Mouse (Mus musculus): Measurements from ENCODE around the gene Pam16.

The Pam16 gene

DNA sequence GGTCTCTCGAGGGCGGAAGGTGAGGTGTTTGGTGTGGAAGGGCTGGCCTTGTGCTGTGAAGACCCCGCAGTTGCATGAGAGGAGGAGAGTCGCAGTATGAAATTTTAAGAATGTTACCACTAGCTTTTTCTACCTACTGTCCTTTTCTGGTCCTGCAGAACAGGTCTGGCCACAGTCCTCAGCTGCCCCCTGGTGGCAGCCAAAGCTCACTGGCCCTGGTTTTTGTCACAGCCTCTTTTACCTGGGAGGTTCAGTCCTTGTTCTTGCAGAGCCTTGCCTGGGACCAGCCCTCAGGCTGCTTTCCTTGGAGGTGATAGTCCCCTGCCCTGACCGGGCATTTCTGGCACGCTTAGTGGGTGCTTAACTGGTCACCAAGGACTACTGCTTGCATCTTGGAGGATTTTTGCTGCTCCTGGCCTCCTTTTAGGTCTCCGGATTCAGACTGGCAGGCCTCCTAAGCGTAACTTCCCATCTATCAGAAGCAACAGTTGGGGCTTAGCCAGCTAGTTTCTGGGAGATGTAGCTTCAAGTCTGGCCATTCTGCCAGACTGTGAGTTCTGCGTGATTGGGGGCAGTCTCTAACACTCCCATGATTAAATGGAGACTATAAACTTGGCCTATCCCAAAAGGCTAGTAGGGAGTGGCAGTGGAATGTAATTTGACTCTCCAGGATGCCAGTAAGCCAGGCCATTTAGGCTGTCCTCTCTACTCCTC is 16.8 kb downstream of the Pam16 start:
- DNase-seq: peak; percentile 82

DNA sequence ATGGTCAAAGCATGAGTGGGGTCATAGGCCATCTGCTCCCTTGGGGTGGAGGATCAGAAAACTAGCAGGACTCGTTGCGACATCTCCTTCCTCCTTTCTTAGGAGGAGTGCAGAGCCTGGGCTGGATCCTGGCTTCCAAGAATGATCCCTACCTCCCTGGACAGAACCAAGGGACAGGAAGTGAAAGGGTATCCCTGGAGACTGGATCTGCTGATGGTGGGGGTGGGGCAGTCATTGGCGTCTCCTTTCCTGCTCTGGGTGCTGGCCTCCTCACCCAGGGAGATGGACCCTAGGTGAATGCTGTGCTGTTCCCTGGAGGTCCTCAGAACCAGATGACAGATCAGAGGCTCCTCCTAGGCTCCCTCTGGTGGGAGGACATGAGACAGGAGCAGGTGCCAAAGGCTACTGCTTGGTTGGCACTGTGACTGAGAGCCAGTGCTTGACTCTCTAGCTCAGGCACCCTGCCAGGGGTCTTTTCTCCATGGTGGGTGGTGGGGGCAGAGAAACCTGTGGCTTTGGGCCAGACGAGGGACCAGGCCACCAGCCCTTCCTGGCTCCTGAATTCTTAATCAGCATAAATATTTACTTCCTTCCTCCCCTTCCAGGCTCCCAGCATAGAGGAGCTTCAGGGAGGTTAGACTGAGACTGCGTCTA is 18.2 kb downstream of the Pam16 start:
- no peak for DNase-seq

- DNase-seq: no peak
Observed at GRCm38 (mm10) chr16:4605514-4606131, 19.2 kb downstream of the Pam16 start.

DNA sequence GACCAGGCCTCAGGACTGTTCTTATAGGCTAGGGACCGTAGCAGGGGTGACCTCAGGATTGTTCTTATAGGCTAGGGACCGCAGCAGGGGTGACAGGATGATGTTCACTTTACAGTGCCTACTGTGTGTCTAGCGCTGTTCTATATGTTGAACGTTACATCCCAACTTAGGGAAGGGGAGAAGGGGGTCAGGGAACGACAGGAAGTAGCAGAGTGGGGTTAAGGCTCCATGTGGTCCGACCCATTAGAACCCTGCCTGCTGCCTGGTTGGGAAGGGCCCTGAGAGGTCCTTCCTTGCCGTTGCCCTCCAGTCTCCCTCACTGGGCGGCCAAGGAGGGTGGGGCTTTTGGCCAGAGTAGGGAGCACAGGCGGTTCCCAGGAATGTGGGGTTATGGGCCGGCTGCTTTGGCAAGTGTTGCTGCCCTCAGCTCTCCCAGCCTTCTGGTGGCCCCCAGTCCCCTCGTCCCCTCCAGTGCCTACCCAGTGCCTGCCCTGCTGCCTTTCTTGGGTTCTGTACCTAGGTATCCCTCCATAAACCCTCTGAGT is 20.4 kb downstream of the Pam16 start:
- no peak for DNase-seq

- no peak for DNase-seq
Observed at GRCm38 (mm10) chr16:4603453-4603837, 21.3 kb downstream of the Pam16 start.

- DNase-seq: no peak
Observed at GRCm38 (mm10) chr16:4602766-4603452, 21.9 kb downstream of the Pam16 start.

DNA sequence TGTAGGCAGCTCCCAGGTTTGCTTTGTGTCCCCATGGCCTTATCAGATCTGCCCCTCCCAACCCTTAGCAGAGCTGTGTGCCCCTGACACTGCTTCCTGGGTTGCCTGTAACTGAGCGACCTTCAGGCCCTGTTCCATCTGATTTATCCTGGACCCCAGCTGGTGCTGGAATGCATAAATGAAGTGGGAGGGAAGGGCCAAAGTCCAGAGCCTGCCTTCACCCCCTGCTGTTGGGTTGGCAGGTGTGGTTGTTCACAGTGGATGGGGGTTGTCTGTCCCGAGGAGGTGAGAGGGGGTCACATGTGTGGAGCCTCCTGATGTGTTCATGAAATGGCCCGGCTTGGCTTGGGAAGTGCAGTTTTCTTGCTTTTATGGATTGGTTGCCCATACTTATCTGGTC is 22.6 kb downstream of the Pam16 start:
- DNase-seq: no peak

DNA sequence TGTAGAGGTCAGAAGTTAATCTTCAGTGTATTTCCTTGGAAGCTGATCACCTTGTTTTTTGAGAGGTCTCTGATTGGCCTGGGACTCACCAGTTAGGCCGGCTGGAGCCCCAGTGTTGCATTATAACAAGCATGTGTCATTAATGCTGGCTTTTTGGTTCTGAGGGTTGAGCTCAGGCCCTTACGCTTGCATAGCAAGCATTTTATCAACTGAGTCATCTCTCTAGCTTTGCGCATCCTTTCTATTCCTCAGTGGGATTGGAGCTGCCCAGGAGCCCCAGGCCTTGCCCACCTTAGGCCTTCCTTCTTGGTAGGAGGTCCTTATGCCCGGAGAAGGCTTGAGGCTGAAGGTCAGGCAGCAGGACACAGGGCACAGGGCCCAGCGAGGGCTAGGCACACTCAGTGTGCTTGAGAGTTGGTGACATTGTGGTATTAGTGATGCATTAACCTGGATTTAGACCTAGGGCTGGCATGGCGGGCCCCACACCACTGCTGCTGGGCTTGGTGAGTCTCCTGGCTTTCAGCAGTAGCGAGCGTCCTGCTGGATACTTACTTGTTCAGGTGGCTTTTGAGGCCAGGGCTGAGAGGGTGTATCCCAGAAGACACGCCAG is 24.0 kb downstream of the Pam16 start:
- DNase-seq: no peak

DNA sequence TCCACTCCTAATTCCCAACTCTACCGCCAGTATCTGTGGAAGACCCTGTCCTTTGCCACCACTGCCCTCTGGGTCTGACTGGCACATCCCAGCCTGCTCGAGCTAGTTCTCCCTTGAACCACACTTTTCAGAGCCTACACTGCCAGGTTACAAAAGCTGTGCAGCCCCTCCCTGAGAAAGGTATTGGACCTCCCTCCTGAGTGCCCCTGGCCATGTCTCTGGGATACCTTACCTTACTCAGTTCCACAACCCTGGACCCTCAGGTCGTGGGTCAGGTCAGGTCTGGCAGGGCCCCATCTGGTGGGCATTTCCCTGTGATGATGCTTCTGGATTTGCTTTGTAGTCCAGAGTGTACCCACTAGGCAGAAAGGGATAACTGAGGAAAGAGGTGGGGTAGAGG is 25.2 kb downstream of the Pam16 start:
- DNase-seq: no peak

- no peak for DNase-seq
Observed at GRCm38 (mm10) chr16:4598891-4599543, 25.8 kb downstream of the Pam16 start.

DNA sequence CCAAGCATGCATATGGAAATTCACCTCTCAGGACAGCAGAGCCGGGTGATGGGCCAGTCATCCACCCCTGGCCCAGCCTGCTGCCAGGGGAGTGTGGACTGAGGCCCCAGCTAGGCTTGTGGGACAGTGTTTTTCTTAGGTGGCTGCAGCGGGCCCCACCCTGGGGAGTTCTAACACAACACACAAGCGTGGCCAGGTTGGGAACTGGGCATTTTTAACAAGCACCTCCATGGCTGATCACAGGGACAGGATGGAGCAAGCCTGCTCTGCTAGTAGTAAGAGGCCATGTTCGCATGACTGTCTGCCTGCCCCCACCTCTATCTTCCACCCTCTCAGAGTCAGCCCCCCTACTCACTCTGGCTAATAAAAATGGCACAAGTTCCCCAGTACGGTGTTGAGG is 26.7 kb downstream of the Pam16 start:
- DNase-seq: no peak

DNA sequence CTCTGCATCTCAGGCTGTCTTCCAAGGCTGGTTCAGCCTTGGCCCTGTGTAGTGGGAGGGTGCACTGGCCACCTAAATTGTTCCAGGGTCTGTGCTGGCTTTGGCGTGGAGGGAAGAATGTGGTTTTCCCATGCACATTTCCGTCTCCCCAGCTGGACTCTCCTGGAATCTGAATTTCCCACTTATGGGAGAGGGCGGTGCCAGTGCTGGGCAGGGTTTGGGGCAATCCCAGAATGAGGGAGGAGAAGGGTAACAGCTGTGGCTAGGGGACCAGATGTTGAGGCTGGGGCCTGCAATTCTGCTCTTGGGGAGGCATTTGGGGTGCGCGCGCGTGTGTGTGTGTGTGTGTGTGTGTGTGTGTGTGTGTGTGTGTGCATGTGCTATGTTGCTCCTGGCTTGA is 27.5 kb downstream of the Pam16 start:
- DNase-seq: no peak

GRCm38 (mm10) chr16:4596836-4597235 is 28.0 kb downstream of the Pam16 start:
- no peak for DNase-seq

DNA sequence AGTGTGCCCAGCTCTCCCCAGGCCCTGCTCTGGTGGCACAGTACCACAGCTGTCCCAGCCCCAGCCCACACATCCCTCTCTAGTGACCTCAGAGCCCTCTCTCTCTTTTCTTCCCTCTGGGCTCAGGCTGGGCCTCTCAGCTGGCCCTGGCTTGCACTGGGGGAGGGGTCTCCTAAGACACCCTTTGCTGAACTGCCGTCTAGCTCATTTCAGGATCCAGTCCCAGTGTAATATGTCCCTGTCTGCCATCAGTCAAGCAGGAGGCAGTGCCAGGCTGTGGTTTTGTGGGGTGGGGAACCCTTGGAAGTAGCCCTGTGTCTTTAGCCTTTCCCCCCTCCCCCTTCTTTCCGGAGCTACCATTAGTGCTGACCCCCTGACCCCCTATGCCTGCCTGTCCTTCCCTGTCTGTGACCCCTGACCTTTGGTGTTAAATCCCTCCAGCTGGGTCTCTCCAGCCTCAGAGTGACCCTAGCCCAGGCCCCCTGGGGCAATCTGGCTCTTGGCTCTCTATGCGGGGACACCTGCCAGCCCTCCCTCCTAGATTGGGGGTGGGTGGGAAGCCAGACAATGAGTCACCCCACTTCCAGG is 28.6 kb downstream of the Pam16 start:
- no peak for DNase-seq

GRCm38 (mm10) chr16:4595527-4595963 is 29.2 kb downstream of the Pam16 start:
- peak; percentile 60 for DNase-seq

DNA sequence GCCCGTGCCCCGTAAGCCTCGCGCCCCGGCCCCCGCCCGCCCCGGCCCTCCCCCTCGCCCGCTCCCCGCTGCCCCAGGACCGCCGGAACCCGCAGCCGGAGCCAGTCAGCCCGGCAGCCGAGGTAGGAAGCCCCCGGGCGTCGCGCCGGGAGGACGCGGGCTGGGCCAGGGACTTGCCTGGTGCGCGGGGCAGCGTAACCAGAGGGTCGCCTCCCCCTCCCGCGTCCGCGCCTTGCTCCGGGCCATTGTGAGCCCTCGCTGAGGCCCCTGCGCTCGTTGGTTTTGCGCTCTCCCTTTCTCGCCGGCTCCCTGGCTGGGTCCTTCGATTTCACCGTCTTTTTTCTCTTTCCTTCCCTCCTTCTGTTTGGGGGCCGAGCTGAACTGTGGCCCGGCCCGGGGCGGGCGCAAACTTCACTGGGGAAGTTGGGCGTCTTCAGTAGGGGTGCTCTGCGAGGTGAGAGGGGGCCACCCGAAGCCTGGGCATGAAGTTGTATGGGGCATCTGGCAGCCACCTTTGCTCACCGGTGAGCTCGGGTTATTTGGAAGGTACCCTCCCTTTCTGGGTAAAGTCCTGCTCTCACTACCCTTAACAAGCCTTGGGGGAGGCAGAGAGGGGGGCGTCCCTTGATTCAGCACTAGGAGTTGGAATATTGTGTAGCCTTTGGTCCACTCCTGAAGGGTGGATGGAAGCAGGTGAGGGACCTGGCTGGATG is 29.8 kb downstream of the Pam16 start:
- DNase-seq: no peak

GRCm38 (mm10) chr16:4593971-4594813 is 30.6 kb downstream of the Pam16 start, which contains the start of gene Glis2:
Gene Glis2 (plus strand): TSS chr16:4594713.
- peak; percentile 49 for DNase-seq

DNA sequence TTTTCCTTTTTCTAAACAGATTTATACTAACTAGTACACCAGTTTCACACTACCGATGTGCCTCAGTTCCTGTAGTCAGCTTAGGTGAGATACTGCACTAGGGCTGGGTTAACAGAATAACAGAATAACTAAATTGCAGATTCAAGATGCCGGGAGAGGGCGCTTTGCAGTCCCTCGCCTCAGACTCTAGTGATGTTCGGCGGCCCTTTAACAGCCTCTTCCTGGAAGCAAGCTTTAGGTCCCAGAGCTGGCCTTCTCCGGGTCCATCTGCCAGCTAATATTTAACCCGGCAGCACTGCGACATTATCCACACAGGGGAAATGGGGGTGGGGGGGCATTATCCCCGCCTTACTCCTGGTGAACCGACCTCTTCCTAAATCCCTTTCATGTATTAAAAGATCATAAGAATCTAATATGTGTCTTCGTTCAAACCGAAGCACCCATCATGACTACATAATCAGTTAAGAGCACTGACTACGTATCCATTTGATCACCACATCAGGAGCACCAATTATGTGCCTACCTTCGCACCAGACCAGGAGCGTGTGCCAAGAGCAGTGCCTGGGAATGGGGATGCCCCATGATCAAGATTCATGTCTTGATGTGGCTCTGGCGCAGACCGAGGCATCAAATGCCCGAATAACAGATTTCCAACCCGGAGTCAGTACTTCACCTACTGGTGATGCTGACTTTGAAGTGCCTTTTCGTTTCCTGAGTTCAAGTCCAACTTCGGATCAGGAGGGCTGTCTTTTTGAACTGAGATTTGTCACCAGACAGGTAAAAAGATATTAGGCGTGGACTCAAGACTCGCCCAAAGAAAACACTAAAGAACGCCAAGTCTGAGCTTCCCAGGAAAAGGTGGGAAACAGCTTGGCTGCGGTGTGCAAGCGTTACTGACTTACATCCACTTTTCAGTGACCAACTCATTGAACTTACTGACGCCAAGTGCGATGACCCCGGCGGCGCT is 31.6 kb downstream of the Pam16 start:
- peak; percentile 48 for DNase-seq

DNA sequence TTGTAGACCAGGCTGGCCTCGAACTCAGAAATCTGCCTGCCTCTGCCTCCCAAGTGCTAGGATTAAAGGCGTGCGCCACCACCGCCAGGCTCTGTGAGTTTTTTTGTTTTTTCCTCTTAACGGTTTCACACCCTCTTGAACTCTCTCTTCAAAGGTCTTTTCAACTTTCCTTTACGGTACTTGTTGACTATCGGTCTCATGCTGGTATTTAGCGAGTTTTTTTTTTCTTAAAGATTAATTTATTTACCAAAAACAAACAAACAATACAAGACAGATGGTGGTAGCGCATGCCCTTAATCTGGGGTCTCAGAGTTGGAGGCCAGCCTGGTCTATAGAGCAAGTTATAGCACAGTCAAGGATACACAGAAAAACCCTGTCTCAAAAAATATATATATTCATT is 34.6 kb downstream of the Pam16 start:
- DNase-seq: no peak
